Mouse (Mus musculus) hindbrain, embryonic 15.5 days (tissue): ENCODE data around the gene Smo. TPM values are rescaled to one million over a fixed set of nuclear protein-coding genes. Genes with fewer than 3 reads are reported as not detected.

Source experiments
- ATAC-seq: fragments of 200-750 bp; cut with Nextera tagmentation; 2 replicates; pipeline ENCODE4 v1.8.0; 2017; ENCODE audit warnings: low read depth, moderate number of reproducible peaks, moderate TSS enrichment; ENCODE audit not compliant: low FRiP score
- H3K27ac ChIP-seq: fragments of 300-500 bp; sonication (generic); replicated peaks from 2 replicates; pipeline ENCODE4 v1.5.1; 2015; ENCODE audit warnings: mild to moderate bottlenecking, inconsistent platforms
- H3K27me3 ChIP-seq: fragments of 300-500 bp; sonication (generic); 2 replicates; pipeline ENCODE4 v1.6.1; 2015; ENCODE audit warnings: control low read depth, inconsistent platforms
- H3K36me3 ChIP-seq: fragments of 300-500 bp; sonication (generic); 2 replicates; pipeline ENCODE4 v1.6.1; 2015; ENCODE audit warnings: control low read depth, inconsistent platforms
- H3K4me1 ChIP-seq: fragments of 300-500 bp; sonication (generic); replicated peaks from 2 replicates; pipeline ENCODE4 v1.6.1; 2015; ENCODE audit warnings: control low read depth, inconsistent platforms
- H3K4me2 ChIP-seq: fragments of 300-500 bp; sonication (generic); 2 replicates; pipeline ENCODE4 v1.6.1; 2015; ENCODE audit warnings: moderate library complexity, mild to moderate bottlenecking, inconsistent platforms
- H3K4me3 ChIP-seq: fragments of 300-500 bp; sonication (generic); 2 replicates; pipeline ENCODE4 v1.5.1; 2015; ENCODE audit warnings: mild to moderate bottlenecking, inconsistent platforms
- H3K9ac ChIP-seq: fragments of 300-500 bp; sonication (generic); 2 replicates; pipeline ENCODE4 v1.6.1; 2015; ENCODE audit warnings: inconsistent platforms
- H3K9me3 ChIP-seq: fragments of 300-500 bp; sonication (generic); 2 replicates; pipeline ENCODE4 v1.6.1; 2016; ENCODE audit warnings: control low read depth, inconsistent platforms
- WGBS: fragments of 180-500 bp; shearing (Covaris S2); methylation state at CpG from one replicate; pipeline ENCODE4 v1.1.7; 2015; 5-methylcytosine and 5-hydroxymethylcytosine counted together
- polyA plus RNA-seq: library from polyadenylated mRNA; unstranded; fragments of >200 nt; fragmentation: Nextera tagmentation; extraction: Ambion mirVana; gene quantifications from 2 replicates; pipeline ENCODE4 v1.2.1, GENCODE M21; 2015

The Smo gene
- polyA plus RNA-seq, 1 experiment from 2014 or later, result 15.7 TPM

- Histone ChIP-seq H3K4me1 (peaks cover 17% of the 10 kb centered on the region), H3K9me3 (no peaks in the 10 kb centered on the region), H3K4me2 (no peak overlapping the region), H3K36me3 (no peaks in the 10 kb centered on the region), H3K4me3 (no peak overlapping the region), H3K9ac (no peak overlapping the region), H3K27me3 (no peaks in the 10 kb centered on the region), H3K27ac (no peak overlapping the region)
- no peak for ATAC-seq
- 88% methylated on average over 2 of the region's 2 CpGs for WGBS
These were observed 31.6 kb downstream of the Smo start for GRCm38 (mm10) chr6:29766874-29767273.

GRCm38 (mm10) chr6:29767813-29768660 is 32.7 kb downstream of the Smo start, which contains the start of gene Ahcyl2:
TSS of gene Ahcyl2 (plus strand) at chr6:29768011.
- Histone ChIP-seq H3K36me3 (no peaks in the 10 kb centered on the region), H3K27me3 (no peaks in the 10 kb centered on the region), H3K9me3 (no peaks in the 10 kb centered on the region), H3K4me1 (peaks cover 23% of the 10 kb centered on the region), H3K27ac (peak within 1 kb of the TSS; percentile 95), H3K4me2 (peak within 1 kb of the TSS; percentile 66), H3K9ac (peak within 1 kb of the TSS; percentile 93), H3K4me3 (peak within 1 kb of the TSS; percentile 98)
- peak; percentile 98 for ATAC-seq
- WGBS, result under 1% methylated on average over 55 of the region's 61 CpGs

GRCm38 (mm10) chr6:29768791-29769441 is 33.6 kb downstream of the Smo start:
- ATAC-seq, result peak; percentile 44
- no peaks in the 10 kb centered on the region for H3K9me3 ChIP-seq
- H3K27ac ChIP-seq, result peak overlapping the region; percentile 95
- peak overlapping the region; percentile 98 for H3K4me3 ChIP-seq
- peak overlapping the region; percentile 66 for H3K4me2 ChIP-seq
- peak overlapping the region; percentile 93 for H3K9ac ChIP-seq
- no peaks in the 10 kb centered on the region for H3K36me3 ChIP-seq
- peaks cover 23% of the 10 kb centered on the region for H3K4me1 ChIP-seq
- under 1% methylated on average over 50 of the region's 50 CpGs for WGBS
- H3K27me3 ChIP-seq, result no peaks in the 10 kb centered on the region

- no peak overlapping the region for H3K27ac ChIP-seq
- H3K4me2 ChIP-seq, result 0 out of 2 replicates have a peak overlapping the region, but pooled peaks have one; percentile 16
- no peak overlapping the region for H3K9ac ChIP-seq
- no peaks in the 10 kb centered on the region for H3K36me3 ChIP-seq
- no peak overlapping the region for H3K4me3 ChIP-seq
- no peak for ATAC-seq
- H3K4me1 ChIP-seq, result peaks cover 23% of the 10 kb centered on the region
- no peaks in the 10 kb centered on the region for H3K9me3 ChIP-seq
- WGBS, result 59% methylated on average over 2 of the region's 2 CpGs
- H3K27me3 ChIP-seq, result no peaks in the 10 kb centered on the region
These were observed 35.5 kb downstream of the Smo start for GRCm38 (mm10) chr6:29770672-29771321.

GRCm38 (mm10) chr6:29772236-29772635 is 36.9 kb downstream of the Smo start:
- 91% methylated on average over 3 of the region's 3 CpGs for WGBS
- no peaks in the 10 kb centered on the region for H3K36me3 ChIP-seq
- H3K4me3 ChIP-seq, result no peak overlapping the region
- ATAC-seq, result no peak
- no peaks in the 10 kb centered on the region for H3K9me3 ChIP-seq
- no peak overlapping the region for H3K9ac ChIP-seq
- no peaks in the 10 kb centered on the region for H3K27me3 ChIP-seq
- peaks cover 23% of the 10 kb centered on the region for H3K4me1 ChIP-seq
- H3K4me2 ChIP-seq, result no peak overlapping the region
- no peak overlapping the region for H3K27ac ChIP-seq

- Histone ChIP-seq H3K4me2 (no peak overlapping the region), H3K9me3 (no peaks in the 10 kb centered on the region), H3K9ac (no peak overlapping the region), H3K4me3 (no peak overlapping the region), H3K36me3 (no peaks in the 10 kb centered on the region), H3K27me3 (no peaks in the 10 kb centered on the region), H3K4me1 (peaks cover 23% of the 10 kb centered on the region), H3K27ac (no peak overlapping the region)
- ATAC-seq, result no peak; the same call in 1 of the 2 replicates
- 87% methylated on average over 1 of the region's 1 CpGs for WGBS
These were observed 38.9 kb downstream of the Smo start for GRCm38 (mm10) chr6:29774161-29774560.

- WGBS, result 69% methylated on average over 1 of the region's 1 CpGs
- ATAC-seq, result no peak
- peaks cover 15% of the 10 kb centered on the region; the same call in 1 of the 2 replicates for H3K4me1 ChIP-seq
- no peak overlapping the region for H3K4me2 ChIP-seq
- H3K4me3 ChIP-seq, result no peak overlapping the region
- no peaks in the 10 kb centered on the region for H3K27me3 ChIP-seq
- H3K27ac ChIP-seq, result no peak overlapping the region
- H3K9me3 ChIP-seq, result no peaks in the 10 kb centered on the region
- no peak overlapping the region for H3K9ac ChIP-seq
- no peaks in the 10 kb centered on the region for H3K36me3 ChIP-seq
These were observed 40.3 kb downstream of the Smo start for GRCm38 (mm10) chr6:29775609-29776008.

GRCm38 (mm10) chr6:29776542-29777237 is 41.4 kb downstream of the Smo start:
- ATAC-seq, result no peak
- Histone ChIP-seq H3K36me3 (no peaks in the 10 kb centered on the region), H3K4me3 (no peak overlapping the region), H3K27ac (no peak overlapping the region), H3K4me2 (no peak overlapping the region), H3K27me3 (no peaks in the 10 kb centered on the region), H3K9ac (no peak overlapping the region), H3K4me1 (0 out of 2 replicates have a peak, but pooled peaks cover 7% of the 10 kb centered on the region), H3K9me3 (no peaks in the 10 kb centered on the region)
- 89% methylated on average over 4 of the region's 4 CpGs for WGBS

GRCm38 (mm10) chr6:29777238-29777555 is 41.9 kb downstream of the Smo start:
- Histone ChIP-seq H3K9ac (no peak overlapping the region), H3K4me3 (no peak overlapping the region), H3K27me3 (no peaks in the 10 kb centered on the region), H3K9me3 (no peaks in the 10 kb centered on the region), H3K27ac (no peak overlapping the region), H3K36me3 (no peaks in the 10 kb centered on the region), H3K4me2 (no peak overlapping the region), H3K4me1 (0 out of 2 replicates have a peak, but pooled peaks cover 3% of the 10 kb centered on the region)
- WGBS, result 73% methylated on average over 3 of the region's 3 CpGs
- no peak for ATAC-seq

- no peaks in the 10 kb centered on the region for H3K27me3 ChIP-seq
- no peak for ATAC-seq
- no peak overlapping the region for H3K9ac ChIP-seq
- no peak overlapping the region for H3K27ac ChIP-seq
- no peaks in the 10 kb centered on the region for H3K9me3 ChIP-seq
- no peak overlapping the region for H3K4me2 ChIP-seq
- H3K4me1 ChIP-seq, result no peaks in the 10 kb centered on the region
- no peak overlapping the region for H3K4me3 ChIP-seq
- no peaks in the 10 kb centered on the region for H3K36me3 ChIP-seq
These were observed 44.8 kb downstream of the Smo start for GRCm38 (mm10) chr6:29780082-29780481.

GRCm38 (mm10) chr6:29780571-29780970 is 45.3 kb downstream of the Smo start:
- Histone ChIP-seq H3K27ac (no peak overlapping the region), H3K9me3 (no peaks in the 10 kb centered on the region), H3K4me1 (no peaks in the 10 kb centered on the region), H3K4me3 (no peak overlapping the region), H3K27me3 (no peaks in the 10 kb centered on the region), H3K9ac (no peak overlapping the region), H3K4me2 (no peak overlapping the region), H3K36me3 (no peaks in the 10 kb centered on the region)
- 95% methylated on average over 2 of the region's 2 CpGs for WGBS
- ATAC-seq, result no peak
